27 mouse cellular contexts compared by ENCODE assay signal in the genomic region with DNA sequence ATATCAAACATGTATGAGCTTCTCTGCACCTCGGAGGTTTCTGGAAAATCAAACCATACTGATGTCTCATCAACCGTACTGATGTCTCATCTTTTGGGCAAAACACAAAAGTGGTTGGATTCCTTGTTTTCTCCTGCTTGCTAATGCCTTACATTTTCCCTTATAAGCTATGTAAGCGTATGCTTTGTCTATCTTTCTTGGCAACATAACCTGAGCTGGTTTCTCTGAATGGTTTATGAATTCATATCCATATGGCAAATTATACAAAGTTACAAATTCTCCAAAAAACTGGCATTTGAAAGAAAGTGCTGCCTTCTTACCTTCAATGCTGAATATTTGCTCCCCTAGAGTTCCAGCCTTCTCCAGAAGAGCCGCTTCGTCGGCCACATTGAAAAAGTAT.
"Had no signal": no experiment of that assay in that cellular context is flagged by ENCODE, and none has a peak within 500 bp of the region (broad histone marks: within the 10 kb centered on the region; RNA-seq: fewer than 3 reads in every experiment).

No protein-coding gene starts in this region.

- H3K27me3 ChIP-seq: heart, embryonic 13.5 days; heart, embryonic 15.5 days; intestine, embryonic 15.5 days; limb, embryonic 12.5 days; liver, embryonic 13.5 days; liver, embryonic 15.5 days had no signal

- ATAC-seq: hindbrain, embryonic 16.5 days; inflammation-experienced regulatory T-cells, adult 6 months; intestine, embryonic 15.5 days; intestine, postnatal 0 days had no signal

- H3K36me3 ChIP-seq: heart, embryonic 15.5 days; intestine, embryonic 15.5 days; limb, embryonic 10.5 days; limb, embryonic 12.5 days; liver, embryonic 13.5 days; liver, embryonic 15.5 days had no signal

- H3K9ac ChIP-seq: heart, embryonic 13.5 days; heart, embryonic 15.5 days; hindbrain, embryonic 14.5 days; intestine, embryonic 15.5 days; limb, embryonic 12.5 days; liver, embryonic 13.5 days; liver, embryonic 15.5 days had no signal

- H3K4me2 ChIP-seq: heart, embryonic 11.5 days; heart, embryonic 13.5 days; heart, embryonic 15.5 days; hindbrain, embryonic 14.5 days; intestine, embryonic 15.5 days; limb, embryonic 12.5 days; liver, embryonic 11.5 days; liver, embryonic 13.5 days; liver, embryonic 15.5 days had no signal

- H3K4me1 ChIP-seq: heart, embryonic 13.5 days; heart, embryonic 15.5 days; limb, embryonic 12.5 days; liver, embryonic 13.5 days; liver, embryonic 15.5 days had no signal

- H3K9me3 ChIP-seq: heart, embryonic 13.5 days; heart, embryonic 15.5 days; intestine, embryonic 15.5 days; limb, embryonic 10.5 days; limb, embryonic 12.5 days; liver, embryonic 13.5 days; liver, embryonic 15.5 days had no signal

- DNase-seq: gastrocnemius, postnatal 14 days; gastrocnemius, postnatal 36 days; heart, adult 11 months; heart, adult 2 months; heart, postnatal 14 days; heart, postnatal 36 days; kidney, adult 18-20 months; kidney, adult 8-10 months; kidney, postnatal 10 days; kidney, postnatal 25 days; kidney, postnatal 4 days; liver; liver, embryonic 13.5 days had no signal

- H3K4me3 ChIP-seq: heart, adult 2 months; heart, embryonic 13.5 days; heart, embryonic 15.5 days; intestine, embryonic 15.5 days; layer of hippocampus, adult 2 months; left cerebral cortex, adult 2 months; limb, embryonic 10.5 days; limb, embryonic 12.5 days; liver, embryonic 13.5 days; liver, embryonic 15.5 days had no signal

- H3K27ac ChIP-seq: heart, adult 2 months; heart, embryonic 13.5 days; heart, embryonic 15.5 days; hindbrain, embryonic 14.5 days; intestine, embryonic 15.5 days; layer of hippocampus, adult 2 months; left cerebral cortex, adult 2 months; limb, embryonic 10.5 days; limb, embryonic 12.5 days; liver, embryonic 13.5 days; liver, embryonic 15.5 days had no signal
